In the genomic region with DNA sequence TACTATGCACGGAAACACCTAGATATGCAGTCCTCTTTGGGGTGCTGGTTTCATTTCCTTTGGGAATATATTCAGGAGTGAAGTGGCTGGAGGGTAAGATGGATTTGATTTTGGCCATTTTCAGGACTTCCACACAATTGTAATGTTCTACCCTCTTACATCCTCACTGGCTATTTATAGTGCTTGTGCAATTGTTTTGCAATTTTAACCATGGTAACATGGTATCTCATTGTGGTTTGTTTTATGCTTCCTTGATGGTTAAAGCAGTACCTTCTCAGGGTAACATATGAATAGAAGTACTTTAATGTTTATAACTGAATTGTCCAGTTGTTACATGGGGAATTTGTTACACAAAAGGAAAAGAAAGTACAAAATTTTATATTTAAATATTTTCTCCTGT, we compare ENCODE assay signal across 19 mouse cellular contexts.
A peak's percentile ranks its signal among the peaks of the same experiment; 100 is the strongest.
DNase-seq lines count a peak whose midpoint lies in the region; ATAC-seq and TF ChIP-seq lines count a peak whose summit lies in the region.
"Had no signal": no experiment of that assay in that cellular context is flagged by ENCODE, and none has a peak within 500 bp of the region (broad histone marks: within the 10 kb centered on the region; RNA-seq: fewer than 3 reads in every experiment).

No protein-coding gene starts in this region.

- H3ac ChIP-seq in C2C12 (ENCODE audit: control insufficient read depth, insufficient read length, low read depth), result no peak overlapping the region

- no peaks in the 10 kb centered on the region for H3K27me3 ChIP-seq in heart, postnatal 0 days (ENCODE audit: control insufficient read depth, insufficient read depth, low read length)
- no peaks in the 10 kb centered on the region for H3K27me3 ChIP-seq in C2C12 (ENCODE audit: control insufficient read depth, insufficient read depth, insufficient read length)
- no peaks in the 10 kb centered on the region for H3K27me3 ChIP-seq in Patski
- H3K27me3 ChIP-seq: hindbrain, embryonic 15.5 days; neural tube, embryonic 15.5 days had no signal

- CTCF ChIA-PET in Patski (lab: Charles Lee), result no interaction called here

- no peak overlapping the region for H3K4me2 ChIP-seq in heart, postnatal 0 days (ENCODE audit: low read depth, low read length)
- H3K4me2 ChIP-seq: hindbrain, embryonic 15.5 days; neural tube, embryonic 15.5 days had no signal

- POLR2A ChIA-PET in Patski (lab: Charles Lee), result interaction anchor here (0.7 kb wide), 1 partner anchor 25 kb away, joined by 6 read pairs; no protein-coding TSS in a partner anchor

- peaks cover 32% of the 10 kb centered on the region for H3K4me1 ChIP-seq in heart, postnatal 0 days (ENCODE audit: control insufficient read depth, insufficient read depth)
- H3K4me1 ChIP-seq: forebrain, embryonic 10.5 days; hindbrain, embryonic 15.5 days; neural tube, embryonic 15.5 days had no signal

- no peaks in the 10 kb centered on the region for H3K79me3 ChIP-seq in C2C12 (ENCODE audit: low read depth)

- intact Hi-C loops in left cerebral cortex, postnatal 4 days (cut with DNase I), result no loop called here

- peak overlapping the region; percentile 39; the same call in 1 of the 2 replicates for H3K27ac ChIP-seq in heart, postnatal 0 days (ENCODE audit: low read depth)
- H3K27ac ChIP-seq in macrophage, result peak overlapping the region; percentile 49
- H3K27ac ChIP-seq: forebrain, embryonic 10.5 days; hindbrain, embryonic 15.5 days; neural tube, embryonic 15.5 days had no signal

- no peak for TF ChIP-seq CTCF in heart, postnatal 0 days (IDR thresholded peaks at IDR 0.05; ENCODE audit: low read depth)
- TF ChIP-seq CTCF in C2C12 (IDR thresholded peaks at IDR 0.05; ENCODE audit: control insufficient read depth, insufficient read depth, insufficient read length), result no peak
- no peak for TF ChIP-seq CTCF in Patski (IDR thresholded peaks at IDR 0.05)

- no peak for ATAC-seq in heart, postnatal 0 days (ENCODE audit: insufficient read depth, low read depth)
- ATAC-seq in Patski, result peak; percentile 39
- ATAC-seq: liver, postnatal 0 days had no signal

- peak; percentile 48 for DNase-seq in heart, postnatal 0 days (ENCODE audit: low spot score)
- DNase-seq in heart, postnatal 4 days, result no peak
- no peak for DNase-seq in Patski (ENCODE audit: low read depth, low spot score)
- DNase-seq in cerebellum, postnatal 14 days, result no peak
- DNase-seq in left cerebral cortex, postnatal 4 days, result no peak
- no peak for DNase-seq in frontal cortex, adult 2 months (ENCODE audit: extremely low spot score in 1 of 2, low spot score in 1 of 2)
- DNase-seq: adrenal gland, postnatal 14 days; cerebellum, adult 9-10 months; gastrocnemius, postnatal 14 days; kidney, adult 11 months; kidney, postnatal 36 days; liver; liver, postnatal 0 days; thymus, postnatal 36 days had no signal

- no peak overlapping the region for H3K9ac ChIP-seq in heart, postnatal 0 days (replicated peaks; ENCODE audit: low read depth, low read length)
- H3K9ac ChIP-seq: hindbrain, embryonic 15.5 days; liver, postnatal 0 days; neural tube, embryonic 15.5 days had no signal

- no peak overlapping the region for H3K4me3 ChIP-seq in heart, postnatal 0 days (ENCODE audit: low read depth, low read length)
- H3K4me3 ChIP-seq in C2C12 (ENCODE audit: insufficient read depth, poor library complexity, severe bottlenecking) (no peak overlapping the region), macrophage (ENCODE audit: inconsistent target) (no peak overlapping the region)
- H3K4me3 ChIP-seq: forebrain, embryonic 10.5 days; hindbrain, embryonic 15.5 days; neural tube, embryonic 15.5 days had no signal

- in situ Hi-C loops in Patski (cut with MboI; ENCODE audit: low pct_unique_long_range_greater_than_20kb), result no loop called here

- no peak for TF ChIP-seq EP300 in heart, postnatal 0 days (IDR thresholded peaks at IDR 0.05; ENCODE audit: low read depth)

- H3K79me2 ChIP-seq in C2C12 (ENCODE audit: control insufficient read depth, insufficient read depth) (no peaks in the 10 kb centered on the region), macrophage (ENCODE audit: inconsistent target) (no peaks in the 10 kb centered on the region)

- no peaks in the 10 kb centered on the region for H3K36me3 ChIP-seq in heart, postnatal 0 days (replicated peaks; ENCODE audit: control insufficient read depth, insufficient read depth, low read length)
- no peaks in the 10 kb centered on the region for H3K36me3 ChIP-seq in C2C12 (ENCODE audit: control insufficient read depth, insufficient read depth)
- H3K36me3 ChIP-seq in macrophage (ENCODE audit: inconsistent target), result no peaks in the 10 kb centered on the region
- H3K36me3 ChIP-seq: forebrain, embryonic 10.5 days; hindbrain, embryonic 15.5 days; neural tube, embryonic 15.5 days had no signal

- H3K9me3 ChIP-seq in heart, postnatal 0 days (replicated peaks; ENCODE audit: control insufficient read depth, low read length), result no peaks in the 10 kb centered on the region
- H3K9me3 ChIP-seq: forebrain, embryonic 10.5 days; hindbrain, embryonic 15.5 days; neural tube, embryonic 15.5 days had no signal

- WGBS in heart, postnatal 0 days, result 79% methylated on average over 1 of the region's 1 CpGs
- WGBS in macrophage (ENCODE audit: missing documents), result 64% methylated on average over 1 of the region's 1 CpGs

TF ChIP-seq in C2C12, 6 proteins besides CTCF, POLR2A, EP300 and RAD21:
- TF ChIP-seq MYOD1 (IDR thresholded peaks at IDR 0.05; ENCODE audit: control insufficient read depth, insufficient read length, low read depth), result no peak
- peak; percentile 74 for TF ChIP-seq CEBPB (IDR thresholded peaks at IDR 0.05; ENCODE audit: low read depth)
